Mouse (Mus musculus) kidney, embryonic 15.5 days (tissue): ENCODE data around the gene Tspan31. TPM values are rescaled to one million over a fixed set of nuclear protein-coding genes. Genes with fewer than 3 reads are reported as not detected.

Experiments used
- ATAC-seq: fragments of 200-750 bp; cut with Nextera tagmentation; replicated peaks from 2 replicates; pipeline ENCODE4 v1.8.0; 2017; ENCODE audit warnings: moderate TSS enrichment; ENCODE audit not compliant: low FRiP score
- H3K27ac ChIP-seq: fragments of 300-500 bp; sonication (generic); 2 replicates; pipeline ENCODE4 v1.5.1; 2015; ENCODE audit warnings: mild to moderate bottlenecking, inconsistent platforms
- H3K27me3 ChIP-seq: fragments of 300-500 bp; sonication (generic); 2 replicates; pipeline ENCODE4 v1.6.1; 2015; ENCODE audit warnings: inconsistent platforms
- H3K36me3 ChIP-seq: fragments of 300-500 bp; sonication (generic); 2 replicates; pipeline ENCODE4 v1.6.1; 2015; ENCODE audit warnings: inconsistent platforms
- H3K4me1 ChIP-seq: fragments of 300-500 bp; sonication (generic); 2 replicates; pipeline ENCODE4 v1.6.1; 2015; ENCODE audit warnings: inconsistent platforms
- H3K4me2 ChIP-seq: fragments of 300-500 bp; sonication (generic); 2 replicates; pipeline ENCODE4 v1.6.1; 2015; ENCODE audit warnings: moderate library complexity, mild to moderate bottlenecking, inconsistent platforms
- H3K4me3 ChIP-seq: fragments of 300-500 bp; sonication (generic); replicated peaks from 2 replicates; pipeline ENCODE4 v1.5.1; 2015; ENCODE audit warnings: mild to moderate bottlenecking, inconsistent platforms
- H3K9ac ChIP-seq: fragments of 300-500 bp; sonication (generic); 2 replicates; pipeline ENCODE4 v1.6.1; 2015; ENCODE audit warnings: mild to moderate bottlenecking, inconsistent platforms
- H3K9me3 ChIP-seq: fragments of 300-500 bp; sonication (generic); replicated peaks from 2 replicates; pipeline ENCODE4 v1.6.1; 2016; ENCODE audit warnings: inconsistent platforms
- WGBS: fragments of 180-500 bp; shearing (Covaris S2); methylation state at CpG from one replicate; pipeline ENCODE4 v1.1.7; 2015; ENCODE audit warnings: mixed read lengths; 5-methylcytosine and 5-hydroxymethylcytosine counted together
- polyA plus RNA-seq: library from polyadenylated mRNA; unstranded; fragments of >200 nt; fragmentation: Nextera tagmentation; extraction: Ambion mirVana; gene quantifications from 2 replicates; pipeline ENCODE4 v1.2.1, GENCODE M21; 2015

Tspan31 gene
- polyA plus RNA-seq, 1 experiment from 2014 or later, result 189 TPM

GRCm38 (mm10) chr10:127099191-127099590 is 29.1 kb upstream of the Tspan31 start:
- Histone ChIP-seq H3K4me3 (no peak overlapping the region), H3K4me2 (no peak overlapping the region), H3K4me1 (peaks cover 5% of the 10 kb centered on the region), H3K36me3 (peaks cover 53% of the 10 kb centered on the region), H3K9ac (no peak overlapping the region), H3K27ac (no peak overlapping the region), H3K9me3 (no peaks in the 10 kb centered on the region), H3K27me3 (0 out of 2 replicates have a peak, but pooled peaks cover under 1% of the 10 kb centered on the region)
- 84% methylated on average over 10 of the region's 10 CpGs for WGBS
- no peak for ATAC-seq

GRCm38 (mm10) chr10:127098514-127098913 is 28.4 kb upstream of the Tspan31 start:
- Histone ChIP-seq H3K36me3 (peaks cover 53% of the 10 kb centered on the region), H3K27ac (no peak overlapping the region), H3K27me3 (peaks cover 7% of the 10 kb centered on the region), H3K4me1 (peaks cover 5% of the 10 kb centered on the region), H3K9ac (no peak overlapping the region), H3K4me3 (no peak overlapping the region), H3K4me2 (no peak overlapping the region), H3K9me3 (no peaks in the 10 kb centered on the region)
- ATAC-seq, result no peak
- 82% methylated on average over 20 of the region's 20 CpGs for WGBS

- 48% methylated on average over 7 of the region's 7 CpGs for WGBS
- Histone ChIP-seq H3K36me3 (peaks cover 43% of the 10 kb centered on the region), H3K4me2 (no peak overlapping the region), H3K4me1 (peaks cover 23% of the 10 kb centered on the region), H3K9ac (no peak overlapping the region), H3K9me3 (no peaks in the 10 kb centered on the region), H3K27me3 (peaks cover 48% of the 10 kb centered on the region), H3K27ac (no peak overlapping the region), H3K4me3 (no peak overlapping the region)
- ATAC-seq, result no peak
These were observed 24.3 kb upstream of the Tspan31 start for GRCm38 (mm10) chr10:127094382-127094802.

GRCm38 (mm10) chr10:127092742-127093141 is 22.7 kb upstream of the Tspan31 start:
- no peak overlapping the region for H3K4me2 ChIP-seq
- no peak overlapping the region for H3K4me3 ChIP-seq
- H3K36me3 ChIP-seq, result peaks cover 27% of the 10 kb centered on the region
- H3K9me3 ChIP-seq, result no peaks in the 10 kb centered on the region
- ATAC-seq, result no peak
- no peak overlapping the region for H3K27ac ChIP-seq
- 45% methylated on average over 4 of the region's 4 CpGs for WGBS
- no peak overlapping the region for H3K9ac ChIP-seq
- H3K4me1 ChIP-seq, result peaks cover 23% of the 10 kb centered on the region
- peaks cover 64% of the 10 kb centered on the region for H3K27me3 ChIP-seq

- Histone ChIP-seq H3K27me3 (peaks cover 74% of the 10 kb centered on the region), H3K27ac (no peak overlapping the region), H3K4me2 (peak overlapping the region; percentile 51), H3K4me1 (peaks cover 23% of the 10 kb centered on the region), H3K9me3 (no peaks in the 10 kb centered on the region), H3K9ac (no peak overlapping the region), H3K4me3 (peak overlapping the region; percentile 26), H3K36me3 (peaks cover 18% of the 10 kb centered on the region)
- ATAC-seq, result peak; percentile 20; the same call in 1 of the 2 replicates
- WGBS, result 9% methylated on average over 51 of the region's 51 CpGs
These were observed 21.7 kb upstream of the Tspan31 start for GRCm38 (mm10) chr10:127091507-127092396.

- peaks cover 8% of the 10 kb centered on the region for H3K36me3 ChIP-seq
- no peaks in the 10 kb centered on the region for H3K9me3 ChIP-seq
- H3K4me1 ChIP-seq, result peaks cover 23% of the 10 kb centered on the region
- H3K9ac ChIP-seq, result no peak overlapping the region
- 8% methylated on average over 57 of the region's 57 CpGs for WGBS
- peak overlapping the region; percentile 51 for H3K4me2 ChIP-seq
- ATAC-seq, result 0 out of 2 replicates have a peak, but pooled peaks have one; percentile 29
- H3K27me3 ChIP-seq, result peaks cover 77% of the 10 kb centered on the region
- no peak overlapping the region for H3K27ac ChIP-seq
- H3K4me3 ChIP-seq, result peak overlapping the region; percentile 26
These were observed 20.7 kb upstream of the Tspan31 start for GRCm38 (mm10) chr10:127090560-127091411.

GRCm38 (mm10) chr10:127085633-127086032 is 15.6 kb upstream of the Tspan31 start:
- H3K4me2 ChIP-seq, result no peak overlapping the region
- ATAC-seq, result no peak
- H3K36me3 ChIP-seq, result no peaks in the 10 kb centered on the region
- H3K9ac ChIP-seq, result no peak overlapping the region
- no peak overlapping the region for H3K4me3 ChIP-seq
- WGBS, result 70% methylated on average over 6 of the region's 6 CpGs
- H3K4me1 ChIP-seq, result peaks cover 23% of the 10 kb centered on the region
- no peak overlapping the region for H3K27ac ChIP-seq
- H3K27me3 ChIP-seq, result peaks cover 92% of the 10 kb centered on the region
- no peaks in the 10 kb centered on the region for H3K9me3 ChIP-seq

- no peak overlapping the region for H3K4me3 ChIP-seq
- peaks cover 92% of the 10 kb centered on the region for H3K27me3 ChIP-seq
- H3K9me3 ChIP-seq, result no peaks in the 10 kb centered on the region
- H3K4me1 ChIP-seq, result peaks cover 26% of the 10 kb centered on the region
- 82% methylated on average over 9 of the region's 9 CpGs for WGBS
- no peak overlapping the region for H3K9ac ChIP-seq
- ATAC-seq, result no peak
- no peaks in the 10 kb centered on the region for H3K36me3 ChIP-seq
- H3K27ac ChIP-seq, result no peak overlapping the region
- H3K4me2 ChIP-seq, result no peak overlapping the region
These were observed 15.0 kb upstream of the Tspan31 start for GRCm38 (mm10) chr10:127085052-127085451.

- Histone ChIP-seq H3K36me3 (no peaks in the 10 kb centered on the region), H3K4me2 (no peak overlapping the region), H3K9me3 (no peaks in the 10 kb centered on the region), H3K9ac (no peak overlapping the region), H3K27me3 (peaks cover 92% of the 10 kb centered on the region), H3K4me3 (no peak overlapping the region), H3K4me1 (peaks cover 38% of the 10 kb centered on the region), H3K27ac (no peak overlapping the region)
- 28% methylated on average over 5 of the region's 5 CpGs for WGBS
- no peak for ATAC-seq
These were observed 13.8 kb upstream of the Tspan31 start for GRCm38 (mm10) chr10:127083915-127084306.

GRCm38 (mm10) chr10:127083292-127083914 is 13.3 kb upstream of the Tspan31 start:
- WGBS, result 27% methylated on average over 8 of the region's 8 CpGs
- no peaks in the 10 kb centered on the region for H3K9me3 ChIP-seq
- no peak overlapping the region for H3K9ac ChIP-seq
- H3K4me2 ChIP-seq, result no peak overlapping the region
- H3K4me1 ChIP-seq, result peaks cover 43% of the 10 kb centered on the region
- ATAC-seq, result no peak
- H3K27ac ChIP-seq, result no peak overlapping the region
- no peaks in the 10 kb centered on the region for H3K36me3 ChIP-seq
- no peak overlapping the region for H3K4me3 ChIP-seq
- peaks cover 93% of the 10 kb centered on the region for H3K27me3 ChIP-seq

- 35% methylated on average over 8 of the region's 8 CpGs for WGBS
- no peak overlapping the region for H3K4me3 ChIP-seq
- H3K9me3 ChIP-seq, result no peaks in the 10 kb centered on the region
- H3K36me3 ChIP-seq, result no peaks in the 10 kb centered on the region
- H3K9ac ChIP-seq, result no peak overlapping the region
- no peak overlapping the region for H3K4me2 ChIP-seq
- ATAC-seq, result no peak
- H3K4me1 ChIP-seq, result peaks cover 50% of the 10 kb centered on the region
- H3K27ac ChIP-seq, result no peak overlapping the region
- peaks cover 93% of the 10 kb centered on the region for H3K27me3 ChIP-seq
These were observed 12.0 kb upstream of the Tspan31 start for GRCm38 (mm10) chr10:127081996-127082620.
